8 mouse cellular contexts compared by ENCODE assay signal in the genomic region with DNA sequence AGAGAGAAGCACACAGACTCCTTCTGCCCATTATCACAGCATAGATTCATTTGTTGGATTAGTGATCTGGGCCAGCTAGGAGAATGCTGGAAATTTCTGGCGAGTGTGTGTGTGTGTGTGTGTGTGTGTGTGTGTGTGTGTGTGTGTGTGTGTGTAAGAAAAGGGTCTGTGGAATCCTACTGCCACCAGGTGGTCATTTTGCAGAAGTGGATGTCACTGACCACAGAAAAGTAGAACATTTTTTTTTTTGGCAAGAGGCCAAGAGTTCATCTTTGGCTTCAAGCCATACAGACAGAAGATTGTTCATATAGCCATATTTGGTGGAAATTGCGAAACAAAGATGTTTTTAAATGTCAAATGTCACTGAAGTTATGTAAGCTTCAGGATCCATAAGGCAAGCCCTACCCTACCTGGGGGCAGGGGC. TPM values are rescaled to one million over a fixed set of nuclear protein-coding genes. Genes with fewer than 3 reads are reported as not detected.
DNase-seq lines count a peak whose midpoint lies in the region; ATAC-seq and TF ChIP-seq lines count a peak whose summit lies in the region.

No protein-coding gene starts in this region.

- intact Hi-C loops in heart, postnatal 10 days (cut with DNase I): loop anchor here (2.0 kb wide), 2 partner anchors 138 to 222 kb away; no protein-coding TSS in a partner anchor

- H3K4me2 ChIP-seq in limb, embryonic 14.5 days (replicated peaks; ENCODE audit: low read depth, low read length, severe bottlenecking): no peak overlapping the region
- no peak overlapping the region for H3K4me2 ChIP-seq in neural tube, embryonic 11.5 days (ENCODE audit: low read depth)

- 4% methylated on average over 2 of the region's 2 CpGs for WGBS in limb, embryonic 14.5 days
- WGBS in neural tube, embryonic 11.5 days: 18% methylated on average over 2 of the region's 2 CpGs

- no peaks in the 10 kb centered on the region for H3K36me3 ChIP-seq in limb, embryonic 14.5 days (ENCODE audit: control insufficient read depth, insufficient read depth, low read length)
- no peaks in the 10 kb centered on the region for H3K36me3 ChIP-seq in neural tube, embryonic 11.5 days (ENCODE audit: control insufficient read depth, insufficient read depth, low read length)

- H3K4me1 ChIP-seq in limb, embryonic 14.5 days (ENCODE audit: control insufficient read depth, insufficient read depth, low read length): peaks cover 22% of the 10 kb centered on the region; the same call in 1 of the 2 replicates
- peaks cover 6% of the 10 kb centered on the region; the same call in 1 of the 2 replicates for H3K4me1 ChIP-seq in neural tube, embryonic 11.5 days (ENCODE audit: control insufficient read depth, insufficient read depth, low read length)

- no peaks in the 10 kb centered on the region for H3K9me3 ChIP-seq in limb, embryonic 14.5 days (ENCODE audit: control insufficient read depth, low read length)
- H3K9me3 ChIP-seq in neural tube, embryonic 11.5 days (ENCODE audit: control insufficient read depth, low read length): no peaks in the 10 kb centered on the region

- H3K27ac ChIP-seq in limb, embryonic 14.5 days (replicated peaks; ENCODE audit: low read depth, low read length): no peak overlapping the region
- no peak overlapping the region for H3K27ac ChIP-seq in neural tube, embryonic 11.5 days (ENCODE audit: low read depth, low read length)

- no peak overlapping the region for H3K9ac ChIP-seq in limb, embryonic 14.5 days (ENCODE audit: low read depth, low read length, severe bottlenecking)
- H3K9ac ChIP-seq in neural tube, embryonic 11.5 days (ENCODE audit: low read length): no peak overlapping the region

- ATAC-seq in limb, embryonic 14.5 days (ENCODE audit: low FRiP score, low read depth): peak; percentile 42; the same call in 1 of the 2 replicates
- ATAC-seq in neural tube, embryonic 11.5 days (ENCODE audit: insufficient read depth, low FRiP score, low TSS enrichment): no peak

- no peak for TF ChIP-seq POLR2A in limb, embryonic 14.5 days (IDR thresholded peaks at IDR 0.05; ENCODE audit: borderline replicate concordance, extremely low read depth, insufficient read depth, insufficient read length)

- peak; percentile 76 for DNase-seq in adrenal gland, postnatal 10 days
- no peak for DNase-seq in adrenal gland, postnatal 4 days (ENCODE audit: low spot score in 2 of 2)
- peak; percentile 36 to 60 for DNase-seq in spleen, postnatal 36 days (ENCODE audit: low spot score in 2 of 2)
- DNase-seq in spleen, adult 12 weeks (ENCODE audit: low spot score): no peak
- peak; percentile 64 to 80 for DNase-seq in cerebellum, postnatal 25 days
- peak; percentile 77 to 85 for DNase-seq in heart, postnatal 10 days
- peak; percentile 93 for DNase-seq in limb, embryonic 14.5 days (ENCODE audit: low spot score)
- peak; percentile 66 for DNase-seq in neural tube, embryonic 11.5 days (ENCODE audit: low spot score)

- H3K4me3 ChIP-seq in limb, embryonic 14.5 days (replicated peaks; ENCODE audit: low read length): no peak overlapping the region
- no peak overlapping the region for H3K4me3 ChIP-seq in neural tube, embryonic 11.5 days (ENCODE audit: low read depth, low read length)

- H3K27me3 ChIP-seq in limb, embryonic 14.5 days (ENCODE audit: control insufficient read depth, insufficient read depth, low read length): peaks cover 29% of the 10 kb centered on the region
- H3K27me3 ChIP-seq in neural tube, embryonic 11.5 days (ENCODE audit: control insufficient read depth, insufficient read depth, low read length): peaks cover 24% of the 10 kb centered on the region

RNA-seq across cellular contexts. Expression of a gene that starts 7.0 kb away (rescaled TPM):
- total RNA-seq in adrenal gland, postnatal 10 days (2021): 100 to 1,000 TPM; 175 to 192 TPM
- 100 to 1,000 TPM; 143 to 160 TPM for total RNA-seq in adrenal gland, postnatal 4 days (2021)
- total RNA-seq in heart, postnatal 10 days (2021): 100 to 1,000 TPM; 250 to 256 TPM
- polyA plus RNA-seq in limb, embryonic 14.5 days (2012; rRNA removed): 46.9 and 63.5 TPM in 2 replicates
- 60.2 and 64.7 TPM in 2 replicates for polyA plus RNA-seq in limb, embryonic 14.5 days (2014; fragmentation: Nextera tagmentation; extraction: Ambion mirVana)
- polyA plus RNA-seq in neural tube, embryonic 11.5 days (2014; fragmentation: Nextera tagmentation; extraction: Ambion mirVana): 76.3 and 85.5 TPM in 2 replicates

Comparison
In these comparisons a context has a peak if more than half of its experiments do, and no peak if none do; other contexts are left out.
1. DNase-seq: peak in adrenal gland, postnatal 10 days (single experiment), spleen, postnatal 36 days (2 of 2), cerebellum, postnatal 25 days (2 of 2), heart, postnatal 10 days (2 of 2), limb, embryonic 14.5 days (single experiment) and neural tube, embryonic 11.5 days (single experiment); none in adrenal gland, postnatal 4 days (0 of 2) and spleen, adult 12 weeks (single experiment).